Mouse (Mus musculus): ENCODE measurements around the gene Gm26992. TPM values are rescaled to one million over a fixed set of nuclear protein-coding genes. Genes with fewer than 3 reads are reported as not detected.
"Not testable (repeated sequence)": the region's sequence is repeated elsewhere in the genome, so short reads cannot be mapped to it uniquely, and the experiment has no call there.

The Gm26992 gene
- polyA plus RNA-seq, 2 experiments: 0.41 TPM; not detected in 1

DNA sequence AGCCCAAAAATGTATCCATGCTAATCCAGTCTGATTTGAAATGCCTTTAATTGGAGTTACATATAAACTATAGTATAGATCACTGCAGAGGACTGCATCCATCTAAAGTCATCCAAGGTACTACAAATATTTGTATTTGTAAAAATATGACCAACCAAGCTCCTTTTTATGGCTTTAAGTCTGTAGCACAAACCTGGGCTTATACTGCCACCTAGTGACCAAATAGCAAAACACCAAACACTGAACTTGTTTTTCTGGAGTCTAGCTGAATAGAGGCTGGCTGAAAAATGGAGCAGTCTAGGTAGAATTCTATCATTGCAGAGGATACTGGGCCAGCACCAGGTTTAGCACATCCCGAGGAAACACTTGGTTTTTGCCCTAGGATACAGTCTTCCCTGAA is 19.0 kb downstream of the Gm26992 start:
- ATAC-seq (ENCODE audit: insufficient read depth): no peak

DNA sequence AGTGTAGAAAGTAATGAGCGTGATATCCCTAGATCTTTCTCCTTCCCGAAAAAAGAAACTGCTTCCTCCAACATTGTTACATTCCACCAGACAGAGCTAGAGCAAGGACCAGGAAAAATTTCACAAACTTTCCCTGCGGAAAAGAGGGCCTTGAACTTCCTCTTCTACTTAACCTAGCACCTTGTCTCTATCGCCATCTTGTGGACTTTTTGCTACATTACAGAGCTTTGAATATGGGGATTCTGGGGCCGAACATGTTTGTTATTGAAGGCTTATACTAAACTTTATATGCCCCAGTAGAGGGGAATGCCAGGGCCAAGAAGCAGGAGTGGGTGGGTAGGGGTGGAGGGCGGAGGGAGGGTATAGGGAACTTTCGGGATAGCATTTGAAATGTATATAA is 21.9 kb downstream of the Gm26992 start:
- Histone ChIP-seq H3K36me3 (replicated peaks; ENCODE audit: control insufficient read depth, insufficient read depth, low read depth) (no peaks in the 10 kb centered on the region), H3K27ac (no peak overlapping the region), H3K9ac (replicated peaks) (no peak overlapping the region), H3K9me3 (ENCODE audit: control insufficient read depth, low read length) (no peaks in the 10 kb centered on the region), H3K4me2 (ENCODE audit: low read depth) (no peak overlapping the region), H3K27me3 (ENCODE audit: control insufficient read depth, insufficient read depth, low read length) (peaks cover 17% of the 10 kb centered on the region), H3K4me1 (replicated peaks; ENCODE audit: control insufficient read depth in 2 of 2, insufficient read depth in 2 of 2, low read length in 1 of 2) (no peaks in the 10 kb centered on the region), H3K4me3 (ENCODE audit: insufficient read depth in 1 of 2, low read depth in 2 of 2, low read length in 2 of 2) (no peak overlapping the region)
- TF ChIP-seq CTCF (IDR thresholded peaks at IDR 0.05; ENCODE audit: low read depth) (peak; percentile 56; the same call in 1 of the 2 replicates), EP300 (IDR thresholded peaks at IDR 0.05; ENCODE audit: low read depth) (no peak)
- no peak for ATAC-seq (ENCODE audit: insufficient read depth)
- 22% methylated on average over 7 of the region's 7 CpGs for WGBS (ENCODE audit: insufficient replicate concordance)
- peak; percentile 13 to 40 (median 30) for DNase-seq (ENCODE audit: low read depth in 3 of 3, low spot score in 3 of 3)

More for the DNA sequence above, 19.0 kb downstream of the Gm26992 start:
- DNase-seq (ENCODE audit: low read depth in 3 of 3, low spot score in 3 of 3): peak; percentile 20 to 33 (median 26)
- Histone ChIP-seq H3K9me3 (ENCODE audit: control insufficient read depth, low read length) (no peaks in the 10 kb centered on the region), H3K4me3 (ENCODE audit: insufficient read depth in 1 of 2, low read depth in 2 of 2, low read length in 2 of 2) (no peak overlapping the region), H3K27me3 (ENCODE audit: control insufficient read depth, insufficient read depth, low read length) (peaks cover 6% of the 10 kb centered on the region; the same call in 1 of the 2 replicates), H3K27ac (no peak overlapping the region), H3K36me3 (replicated peaks; ENCODE audit: control insufficient read depth, insufficient read depth, low read depth) (no peaks in the 10 kb centered on the region), H3K4me2 (ENCODE audit: low read depth) (no peak overlapping the region), H3K9ac (replicated peaks) (no peak overlapping the region), H3K4me1 (replicated peaks; ENCODE audit: control insufficient read depth in 2 of 2, insufficient read depth in 2 of 2, low read length in 1 of 2) (no peaks in the 10 kb centered on the region)
- WGBS (ENCODE audit: insufficient replicate concordance): 0% methylated on average over 1 of the region's 1 CpGs
- TF ChIP-seq CTCF (IDR thresholded peaks at IDR 0.05; ENCODE audit: low read depth) (peak; percentile 58), EP300 (IDR thresholded peaks at IDR 0.05; ENCODE audit: low read depth) (no peak)

DNA sequence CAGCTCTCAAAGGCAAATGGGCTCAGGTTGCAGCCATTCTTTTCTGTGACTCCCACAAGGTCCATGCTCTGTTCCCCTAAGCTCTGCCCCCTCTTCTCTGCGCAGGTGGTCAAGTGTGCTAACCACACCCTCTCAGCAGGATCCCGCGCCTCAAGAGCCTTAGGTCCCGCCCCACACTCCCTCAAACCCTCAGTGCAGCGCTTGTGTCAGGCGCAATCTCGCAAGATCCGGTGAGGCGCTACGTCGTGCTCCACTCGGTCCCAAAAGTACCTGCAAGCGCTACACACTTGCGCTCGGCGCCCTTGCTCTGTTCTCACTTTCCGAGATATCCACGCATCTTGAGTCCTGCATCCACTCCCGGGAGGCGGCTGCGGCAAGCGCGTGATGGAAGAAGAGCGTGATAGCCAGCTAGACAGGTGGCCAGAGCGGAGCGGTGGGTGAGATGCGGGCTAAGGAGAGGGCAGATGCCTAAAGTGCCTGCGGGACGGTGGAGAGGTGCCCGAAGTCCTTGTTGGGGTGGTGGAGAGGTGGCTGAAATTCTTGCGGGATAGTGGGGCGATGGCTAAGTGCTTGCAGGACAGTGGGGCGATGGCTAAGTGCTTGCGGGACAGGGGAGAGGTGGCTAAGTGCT is 25.8 kb downstream of the Gm26992 start:
- WGBS (ENCODE audit: insufficient replicate concordance): 6% methylated on average over 34 of the region's 34 CpGs
- H3K4me3 ChIP-seq (ENCODE audit: insufficient read depth in 1 of 2, low read depth in 2 of 2, low read length in 2 of 2): peak overlapping the region; percentile 42 to 55
- no peaks in the 10 kb centered on the region for H3K9me3 ChIP-seq (ENCODE audit: control insufficient read depth, low read length)
- H3K27ac ChIP-seq: no peak overlapping the region
- H3K36me3 ChIP-seq (replicated peaks; ENCODE audit: control insufficient read depth, insufficient read depth, low read depth): no peaks in the 10 kb centered on the region
- peak overlapping the region; percentile 51 for H3K4me2 ChIP-seq (ENCODE audit: low read depth)
- TF ChIP-seq CTCF (IDR thresholded peaks at IDR 0.05; ENCODE audit: low read depth) (no peak), EP300 (IDR thresholded peaks at IDR 0.05; ENCODE audit: low read depth) (no peak)
- no peak overlapping the region for H3K9ac ChIP-seq (replicated peaks)
- peak; percentile 45; the same call in 1 of the 2 replicates for ATAC-seq (ENCODE audit: insufficient read depth)
- peak; percentile 17 to 36 (median 33) for DNase-seq (ENCODE audit: low read depth in 3 of 3, low spot score in 3 of 3)
- no peaks in the 10 kb centered on the region for H3K4me1 ChIP-seq (replicated peaks; ENCODE audit: control insufficient read depth in 2 of 2, insufficient read depth in 2 of 2, low read length in 1 of 2)
- peaks cover 17% of the 10 kb centered on the region for H3K27me3 ChIP-seq (ENCODE audit: control insufficient read depth, insufficient read depth, low read length)

DNA sequence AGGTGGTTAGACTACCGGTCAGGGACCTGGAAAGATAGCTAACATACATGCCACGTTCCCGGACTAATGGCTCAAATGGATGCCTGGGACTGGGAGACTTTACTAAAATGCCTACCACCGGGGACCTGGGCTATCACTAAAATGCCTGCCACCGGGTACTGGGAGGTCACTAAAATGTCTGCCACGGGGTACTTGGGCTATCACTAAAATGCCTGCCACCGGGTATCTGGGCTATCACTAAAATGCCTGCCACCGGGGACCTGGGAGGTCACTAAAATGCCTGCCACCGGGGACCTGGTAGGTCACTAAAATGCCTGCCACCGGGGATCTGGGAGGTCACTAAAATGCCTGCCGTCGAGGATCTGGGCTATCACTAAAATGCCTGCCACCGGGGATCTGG is 26.6 kb downstream of the Gm26992 start:
- 0 out of 2 replicates have a peak overlapping the region, but pooled peaks have one; percentile 51 for H3K4me2 ChIP-seq (ENCODE audit: low read depth)
- DNase-seq (ENCODE audit: low read depth in 3 of 3, low spot score in 3 of 3); H3K9me3 ChIP-seq (ENCODE audit: control insufficient read depth, low read length); H3K36me3 ChIP-seq (replicated peaks; ENCODE audit: control insufficient read depth, insufficient read depth, low read depth); ATAC-seq (ENCODE audit: insufficient read depth); H3K27ac ChIP-seq; H3K9ac ChIP-seq (replicated peaks); H3K4me1 ChIP-seq (replicated peaks; ENCODE audit: control insufficient read depth in 2 of 2, insufficient read depth in 2 of 2, low read length in 1 of 2): not testable (repeated sequence)
- peaks cover 17% of the 10 kb centered on the region for H3K27me3 ChIP-seq (ENCODE audit: control insufficient read depth, insufficient read depth, low read length)
- peak overlapping the region; percentile 42 to 55 for H3K4me3 ChIP-seq (ENCODE audit: insufficient read depth in 1 of 2, low read depth in 2 of 2, low read length in 2 of 2)
- WGBS (ENCODE audit: insufficient replicate concordance): 37% methylated on average over 11 of the region's 13 CpGs

DNA sequence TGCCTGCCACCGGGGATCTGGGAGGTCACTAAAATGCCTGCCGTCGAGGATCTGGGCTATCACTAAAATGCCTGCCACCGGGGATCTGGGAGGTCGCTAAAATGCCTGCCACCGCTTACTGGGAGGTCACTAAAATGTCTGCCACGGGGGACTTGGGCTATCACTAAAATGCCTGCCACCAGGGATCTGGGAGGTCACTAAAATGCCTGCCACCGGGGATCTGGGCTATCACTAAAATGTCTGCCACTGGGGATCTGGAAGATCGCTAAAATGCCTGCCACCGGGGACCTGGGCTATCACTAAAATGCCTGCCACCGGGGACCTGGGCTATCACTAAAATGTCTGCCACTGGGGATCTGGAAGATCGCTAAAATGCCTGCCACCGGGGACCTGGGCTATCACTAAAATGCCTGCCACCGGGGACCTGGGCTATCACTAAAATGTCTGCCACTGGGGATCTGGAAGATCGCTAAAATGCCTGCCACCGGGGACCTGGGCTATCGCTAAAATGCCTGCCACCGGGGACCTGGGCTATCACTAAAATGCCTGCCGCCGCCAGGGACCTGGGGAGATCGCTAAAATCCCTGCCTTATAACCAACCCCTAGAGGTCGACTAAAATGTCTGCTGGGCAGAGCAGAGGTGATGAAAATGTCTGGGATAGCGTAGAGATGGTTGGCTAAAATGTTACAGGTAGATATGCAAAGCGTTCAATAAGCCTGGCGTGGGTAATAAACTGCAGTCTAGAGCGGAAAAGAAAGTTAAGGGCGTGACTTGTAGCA is 27.3 kb downstream of the Gm26992 start:
- H3K27me3 ChIP-seq (ENCODE audit: control insufficient read depth, insufficient read depth, low read length): peaks cover 17% of the 10 kb centered on the region
- not testable (repeated sequence) for ATAC-seq (ENCODE audit: insufficient read depth); H3K36me3 ChIP-seq (replicated peaks; ENCODE audit: control insufficient read depth, insufficient read depth, low read depth); DNase-seq (ENCODE audit: low read depth in 3 of 3, low spot score in 3 of 3); H3K4me3 ChIP-seq (ENCODE audit: insufficient read depth in 1 of 2, low read depth in 2 of 2, low read length in 2 of 2); H3K27ac ChIP-seq; H3K4me2 ChIP-seq (ENCODE audit: low read depth); H3K9me3 ChIP-seq (ENCODE audit: control insufficient read depth, low read length); H3K9ac ChIP-seq (replicated peaks); H3K4me1 ChIP-seq (replicated peaks; ENCODE audit: control insufficient read depth in 2 of 2, insufficient read depth in 2 of 2, low read length in 1 of 2)
- WGBS (ENCODE audit: insufficient replicate concordance): 56% methylated on average over 18 of the region's 27 CpGs
